Mouse (Mus musculus) thymus, adult 2 months (tissue): ENCODE results near the gene Tnfsf13b.

Experiments used
- CTCF ChIP-seq: fragments of 200-500 bp; IDR thresholded peaks from 2 replicates; pipeline ENCODE4 v1.5.1; 2012; ENCODE audit warnings: mild to moderate bottlenecking, control low read depth, low read length, moderate library complexity, borderline replicate concordance; ENCODE audit not compliant: control insufficient read depth, poor library complexity, insufficient read depth; ENCODE audit errors: extremely low read depth
- POLR2A ChIP-seq: fragments of 200-500 bp; IDR thresholded peaks from 2 replicates; pipeline ENCODE4 v1.6.1; 2012; ENCODE audit warnings: mild to moderate bottlenecking, low read length, control low read depth, moderate library complexity; ENCODE audit not compliant: control insufficient read depth, poor library complexity, insufficient read depth; ENCODE audit errors: extremely low read depth

- TF ChIP-seq CTCF (no peak), POLR2A (no peak)
These were observed 27.6 kb upstream of the Tnfsf13b start for GRCm38 (mm10) chr8:9978475-9979230.
